Mouse (Mus musculus): ENCODE measurements at regions not wholly inside any gene's neighbourhood (a gene's known extent, or its start where the extent isn't known, plus 50 kb on each side); places are given as distances from the start of the nearest gene placed in this dataset.

DNA sequence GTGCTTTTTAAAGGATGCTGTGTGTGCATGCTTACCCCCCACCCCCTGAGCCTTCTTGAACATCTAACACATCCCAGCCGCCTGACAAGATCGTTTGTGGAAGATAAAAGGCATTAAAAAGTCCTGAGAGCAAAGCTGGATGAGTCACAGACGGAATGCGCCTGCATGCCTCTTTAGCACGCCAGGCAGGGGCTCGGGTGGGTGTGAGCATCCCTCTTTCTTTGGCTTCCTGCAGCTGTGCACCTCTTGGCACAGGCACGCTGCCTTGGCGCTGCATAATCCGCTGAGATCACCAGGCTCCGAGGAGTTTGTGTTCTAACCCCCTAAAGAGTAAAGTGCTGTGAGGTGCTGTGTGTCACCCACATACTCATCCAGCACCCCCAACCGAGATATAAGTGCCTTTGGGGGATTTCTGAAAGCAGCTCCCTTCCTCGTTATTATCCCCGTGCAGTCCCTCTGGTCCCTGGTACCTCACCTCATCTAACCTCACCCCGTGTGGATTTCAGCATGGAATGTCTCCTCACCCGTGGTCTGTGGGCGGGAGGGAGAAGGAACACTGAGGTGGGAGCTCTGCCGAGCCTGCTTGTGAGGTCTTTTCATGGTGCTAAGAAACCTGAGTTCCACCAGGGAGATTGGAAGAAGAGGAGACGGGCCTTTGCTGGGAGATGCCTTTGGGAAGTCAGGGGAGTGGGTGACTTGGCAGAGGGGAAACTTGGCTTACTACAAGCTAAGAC lies 117.8 kb upstream of the Topaz1 start:
- H3K36me3 ChIP-seq: no peaks in the 10 kb centered on the region
- H3K9ac ChIP-seq: no peak overlapping the region
- H3K27me3 ChIP-seq (replicated peaks): peaks cover 42% of the 10 kb centered on the region
- WGBS: 14% methylated on average over 18 of the region's 18 CpGs
- H3K27ac ChIP-seq (ENCODE audit: poor library complexity, severe bottlenecking): no peak overlapping the region
- ATAC-seq (ENCODE audit: insufficient number of reproducible peaks, low FRiP score): no peak
- H3K9me3 ChIP-seq (replicated peaks): no peaks in the 10 kb centered on the region
- no peaks in the 10 kb centered on the region for H3K4me1 ChIP-seq (replicated peaks)
- H3K4me3 ChIP-seq: no peak overlapping the region
- H3K4me2 ChIP-seq: no peak overlapping the region

DNA sequence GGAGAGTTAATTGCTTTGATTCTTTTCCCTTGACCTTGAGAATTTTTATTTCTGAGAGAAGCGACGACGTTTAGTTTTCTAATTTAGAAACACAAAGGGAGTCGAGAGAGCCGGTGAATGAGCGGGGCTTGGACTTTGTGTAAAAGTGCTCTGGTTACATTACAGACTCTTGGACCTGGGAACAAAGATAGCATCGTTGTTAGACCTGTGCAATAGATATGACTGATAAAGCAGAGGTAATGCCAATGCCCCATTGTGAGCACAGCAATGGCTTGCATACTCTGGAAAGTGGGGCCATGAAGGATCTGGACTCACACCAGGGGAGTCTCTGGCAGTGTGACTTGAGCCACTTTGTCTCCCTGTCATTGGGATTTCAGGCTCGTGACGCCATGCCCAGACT lies 115.4 kb upstream of the Topaz1 start:
- WGBS: 70% methylated on average over 9 of the region's 9 CpGs
- no peak for ATAC-seq (ENCODE audit: insufficient number of reproducible peaks, low FRiP score)
- no peaks in the 10 kb centered on the region for H3K9me3 ChIP-seq (replicated peaks)
- no peaks in the 10 kb centered on the region for H3K4me1 ChIP-seq (replicated peaks)
- H3K27me3 ChIP-seq (replicated peaks): peaks cover 40% of the 10 kb centered on the region
- no peak overlapping the region for H3K4me2 ChIP-seq
- no peak overlapping the region for H3K9ac ChIP-seq
- no peaks in the 10 kb centered on the region for H3K36me3 ChIP-seq
- H3K4me3 ChIP-seq: no peak overlapping the region
- H3K27ac ChIP-seq (ENCODE audit: poor library complexity, severe bottlenecking): no peak overlapping the region

DNA sequence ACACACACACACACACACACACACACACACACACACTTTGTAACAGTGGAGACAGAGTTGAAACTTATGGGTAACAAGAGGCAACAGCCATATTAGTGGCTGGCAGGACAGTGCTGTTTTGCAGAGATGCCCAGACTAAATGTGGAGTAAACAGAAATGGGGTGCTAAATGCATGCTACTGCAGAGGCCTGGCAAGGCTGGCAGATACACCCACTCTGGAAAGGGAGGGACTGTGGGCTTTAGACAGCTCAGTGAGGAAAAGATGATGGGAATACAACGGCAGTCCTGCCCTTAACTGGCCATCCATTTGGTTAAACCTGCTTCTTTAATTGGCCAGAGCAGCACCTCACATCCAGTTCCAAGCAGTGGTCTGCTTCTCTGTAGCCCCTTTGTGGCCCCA lies 113.7 kb upstream of the Topaz1 start:
- ATAC-seq (ENCODE audit: insufficient number of reproducible peaks, low FRiP score): no peak
- H3K4me1 ChIP-seq (replicated peaks): no peaks in the 10 kb centered on the region
- H3K27ac ChIP-seq (ENCODE audit: poor library complexity, severe bottlenecking): no peak overlapping the region
- H3K27me3 ChIP-seq (replicated peaks): peaks cover 34% of the 10 kb centered on the region
- H3K4me2 ChIP-seq: no peak overlapping the region
- WGBS: 80% methylated on average over 1 of the region's 1 CpGs
- H3K9ac ChIP-seq: no peak overlapping the region
- H3K9me3 ChIP-seq (replicated peaks): no peaks in the 10 kb centered on the region
- H3K36me3 ChIP-seq: no peaks in the 10 kb centered on the region
- no peak overlapping the region for H3K4me3 ChIP-seq

DNA sequence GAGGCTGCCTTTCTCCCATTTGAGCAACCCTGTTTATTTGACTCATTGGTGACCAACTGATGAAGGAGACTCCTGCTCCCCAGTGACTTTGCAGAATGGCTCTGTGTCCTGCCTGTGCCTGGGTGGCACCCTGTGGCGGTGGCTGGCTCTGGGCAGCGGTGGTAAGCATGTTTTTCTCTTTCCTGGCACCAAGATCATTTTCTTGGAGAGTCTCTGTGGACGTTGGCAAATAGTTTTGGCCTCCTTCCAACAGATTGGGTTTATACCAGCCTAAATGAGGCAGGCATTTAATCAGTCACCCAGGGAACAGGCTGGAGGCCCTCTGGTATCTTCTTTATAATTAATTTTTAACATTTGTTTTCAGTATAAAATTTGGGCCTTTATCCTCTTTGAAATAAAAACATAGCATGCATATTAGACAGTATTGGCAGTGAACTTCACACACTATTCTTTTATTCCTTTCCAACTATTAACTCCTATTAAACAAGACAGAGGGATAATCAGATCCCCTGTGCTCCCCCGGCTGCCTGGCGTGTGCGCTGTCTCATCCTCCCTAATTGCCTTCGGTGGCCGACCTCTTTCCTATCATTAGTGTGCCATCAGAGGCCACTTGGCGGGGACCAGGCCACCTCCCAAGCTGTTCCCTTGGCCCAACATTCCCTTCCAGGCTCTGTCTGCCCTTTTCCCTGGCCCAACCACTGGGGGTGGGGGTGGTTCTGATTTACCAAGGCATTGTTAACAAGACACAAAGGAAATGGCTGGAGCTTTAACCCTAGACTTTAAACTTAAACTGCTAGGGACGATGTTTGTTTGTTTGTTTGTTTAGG lies 111.8 kb upstream of the Topaz1 start:
- no peak for ATAC-seq (ENCODE audit: insufficient number of reproducible peaks, low FRiP score)
- Histone ChIP-seq H3K4me3 (no peak overlapping the region), H3K9me3 (replicated peaks) (no peaks in the 10 kb centered on the region), H3K27me3 (replicated peaks) (peaks cover 20% of the 10 kb centered on the region), H3K4me2 (no peak overlapping the region), H3K9ac (no peak overlapping the region), H3K36me3 (no peaks in the 10 kb centered on the region), H3K27ac (ENCODE audit: poor library complexity, severe bottlenecking) (no peak overlapping the region), H3K4me1 (replicated peaks) (no peaks in the 10 kb centered on the region)
- WGBS: 55% methylated on average over 10 of the region's 10 CpGs

DNA sequence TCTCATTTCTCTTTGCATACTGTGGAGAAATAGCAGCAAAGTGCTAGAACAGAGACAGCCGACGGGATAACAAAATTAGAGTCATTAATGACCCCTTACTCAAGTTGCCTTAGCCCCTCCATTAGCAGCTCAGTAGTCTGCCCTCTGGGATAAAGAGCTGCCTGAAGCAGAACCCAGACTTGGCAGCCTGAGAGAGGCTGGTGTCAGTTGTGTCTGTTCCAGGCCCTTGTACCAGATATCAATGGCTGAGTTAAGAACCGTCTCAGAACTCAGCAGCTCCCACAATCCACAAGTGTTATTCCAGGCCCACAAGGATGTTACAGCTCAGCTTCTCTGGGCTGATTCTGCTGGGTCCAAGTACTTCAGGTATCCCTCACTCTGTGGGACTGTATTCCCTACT lies 109.6 kb upstream of the Topaz1 start:
- H3K27me3 ChIP-seq (replicated peaks): 0 out of 2 replicates have a peak, but pooled peaks cover 9% of the 10 kb centered on the region
- H3K9me3 ChIP-seq (replicated peaks): no peaks in the 10 kb centered on the region
- no peaks in the 10 kb centered on the region for H3K4me1 ChIP-seq (replicated peaks)
- ATAC-seq (ENCODE audit: insufficient number of reproducible peaks, low FRiP score): no peak
- H3K4me3 ChIP-seq: no peak overlapping the region
- no peaks in the 10 kb centered on the region for H3K36me3 ChIP-seq
- H3K9ac ChIP-seq: no peak overlapping the region
- no peak overlapping the region for H3K27ac ChIP-seq (ENCODE audit: poor library complexity, severe bottlenecking)
- H3K4me2 ChIP-seq: no peak overlapping the region
- WGBS: 46% methylated on average over 3 of the region's 3 CpGs

DNA sequence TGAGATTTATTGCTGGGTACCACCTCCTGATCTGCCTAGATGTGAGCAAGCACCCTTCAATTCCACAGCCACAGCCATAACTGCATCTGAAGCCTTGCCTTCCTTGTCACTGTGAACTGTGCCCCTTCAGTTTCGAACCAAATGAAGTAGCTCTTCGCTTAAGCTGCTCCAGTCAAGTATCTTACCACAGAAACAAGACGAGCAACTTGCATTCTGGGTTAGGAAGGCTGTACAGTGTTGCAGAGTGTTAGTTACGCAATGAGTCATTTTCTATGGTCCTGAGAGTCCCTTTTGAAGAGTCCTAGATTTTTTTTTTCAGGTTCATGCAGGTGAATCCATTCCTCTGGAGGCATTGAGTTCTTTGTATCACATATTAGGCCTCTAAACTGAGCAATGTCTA lies 107.9 kb upstream of the Topaz1 start:
- no peak overlapping the region for H3K4me2 ChIP-seq
- no peak overlapping the region for H3K27ac ChIP-seq (ENCODE audit: poor library complexity, severe bottlenecking)
- H3K9ac ChIP-seq: no peak overlapping the region
- WGBS: 81% methylated on average over 4 of the region's 4 CpGs
- no peak for ATAC-seq (ENCODE audit: insufficient number of reproducible peaks, low FRiP score)
- H3K4me1 ChIP-seq (replicated peaks): no peaks in the 10 kb centered on the region
- peaks cover 13% of the 10 kb centered on the region; the same call in 1 of the 2 replicates for H3K27me3 ChIP-seq (replicated peaks)
- H3K36me3 ChIP-seq: no peaks in the 10 kb centered on the region
- no peak overlapping the region for H3K4me3 ChIP-seq
- H3K9me3 ChIP-seq (replicated peaks): no peaks in the 10 kb centered on the region

DNA sequence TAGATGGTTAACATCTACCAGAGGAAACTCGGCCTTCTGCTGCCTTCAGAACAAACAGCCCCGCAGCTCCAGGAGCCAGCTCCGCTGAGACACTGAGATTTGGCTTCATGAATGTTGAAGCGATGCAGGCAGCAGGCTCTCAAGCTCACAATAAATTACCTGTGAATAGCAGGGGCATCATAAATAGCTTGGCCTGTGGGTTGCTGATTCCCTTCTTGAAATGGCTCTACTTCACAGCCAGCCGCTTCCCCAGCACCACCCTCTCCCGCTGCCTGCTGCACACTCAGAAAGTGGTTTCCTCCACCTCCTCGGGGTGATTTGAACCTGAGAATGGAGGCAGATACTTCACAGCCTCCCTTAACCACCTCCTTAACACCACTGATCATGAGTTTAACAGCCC lies 104.2 kb upstream of the Topaz1 start:
- H3K4me3 ChIP-seq: no peak overlapping the region
- WGBS: 51% methylated on average over 7 of the region's 7 CpGs
- H3K9me3 ChIP-seq (replicated peaks): no peaks in the 10 kb centered on the region
- H3K4me2 ChIP-seq: no peak overlapping the region
- no peaks in the 10 kb centered on the region for H3K4me1 ChIP-seq (replicated peaks)
- H3K36me3 ChIP-seq: no peaks in the 10 kb centered on the region
- peaks cover 16% of the 10 kb centered on the region for H3K27me3 ChIP-seq (replicated peaks)
- H3K9ac ChIP-seq: no peak overlapping the region
- no peak overlapping the region for H3K27ac ChIP-seq (ENCODE audit: poor library complexity, severe bottlenecking)
- ATAC-seq (ENCODE audit: insufficient number of reproducible peaks, low FRiP score): no peak

DNA sequence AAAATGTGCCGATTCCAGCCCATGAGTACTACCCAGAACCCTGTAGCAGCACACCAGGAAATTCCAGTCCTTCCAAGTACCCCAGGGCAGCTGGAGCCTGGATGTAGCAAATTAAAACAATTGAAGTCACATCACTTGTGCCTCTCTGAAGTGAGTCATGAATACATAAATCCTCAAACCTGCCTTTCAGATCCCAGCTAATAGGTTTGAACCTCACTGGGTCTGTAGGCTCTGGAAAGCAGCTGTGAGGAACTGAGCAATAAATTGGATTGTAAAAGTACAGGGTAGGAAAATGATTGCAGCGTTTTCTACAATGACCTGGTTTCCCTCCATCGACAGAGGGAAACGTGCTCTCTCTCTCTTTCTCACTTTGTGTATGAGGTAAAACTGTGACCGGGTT lies 101.6 kb upstream of the Topaz1 start:
- no peak for ATAC-seq (ENCODE audit: insufficient number of reproducible peaks, low FRiP score)
- Histone ChIP-seq H3K36me3 (no peaks in the 10 kb centered on the region), H3K4me1 (replicated peaks) (no peaks in the 10 kb centered on the region), H3K27me3 (replicated peaks) (peaks cover 15% of the 10 kb centered on the region), H3K4me2 (no peak overlapping the region), H3K9ac (no peak overlapping the region), H3K4me3 (no peak overlapping the region), H3K9me3 (replicated peaks) (no peaks in the 10 kb centered on the region), H3K27ac (ENCODE audit: poor library complexity, severe bottlenecking) (no peak overlapping the region)
- WGBS: 78% methylated on average over 5 of the region's 5 CpGs

DNA sequence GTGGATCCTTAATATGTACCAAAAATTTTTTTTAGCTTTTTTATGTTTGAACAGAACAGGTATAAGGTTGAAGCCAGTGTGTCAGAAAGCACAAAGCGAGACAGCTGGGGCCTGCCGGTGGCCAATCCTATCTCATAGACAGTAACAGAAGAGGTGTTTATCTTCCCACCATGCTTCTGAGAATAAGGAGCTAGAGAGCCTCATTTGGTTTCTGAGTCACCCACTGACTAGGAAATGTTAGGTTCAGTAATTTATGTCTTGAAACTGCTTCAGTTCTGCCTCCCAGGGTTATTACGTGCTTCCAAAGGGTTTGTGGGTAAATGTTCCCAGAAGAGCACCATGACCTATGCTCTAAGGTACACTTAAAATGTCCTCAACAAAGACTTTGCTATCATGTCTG lies 96.3 kb upstream of the Topaz1 start:
- H3K27me3 ChIP-seq (replicated peaks): no peaks in the 10 kb centered on the region; the same call in 1 of the 2 replicates
- no peak overlapping the region for H3K9ac ChIP-seq
- no peak overlapping the region for H3K4me3 ChIP-seq
- no peak overlapping the region for H3K4me2 ChIP-seq
- 86% methylated on average over 3 of the region's 3 CpGs for WGBS
- H3K9me3 ChIP-seq (replicated peaks): no peaks in the 10 kb centered on the region
- ATAC-seq (ENCODE audit: insufficient number of reproducible peaks, low FRiP score): no peak
- no peaks in the 10 kb centered on the region for H3K36me3 ChIP-seq
- H3K4me1 ChIP-seq (replicated peaks): no peaks in the 10 kb centered on the region
- no peak overlapping the region for H3K27ac ChIP-seq (ENCODE audit: poor library complexity, severe bottlenecking)

DNA sequence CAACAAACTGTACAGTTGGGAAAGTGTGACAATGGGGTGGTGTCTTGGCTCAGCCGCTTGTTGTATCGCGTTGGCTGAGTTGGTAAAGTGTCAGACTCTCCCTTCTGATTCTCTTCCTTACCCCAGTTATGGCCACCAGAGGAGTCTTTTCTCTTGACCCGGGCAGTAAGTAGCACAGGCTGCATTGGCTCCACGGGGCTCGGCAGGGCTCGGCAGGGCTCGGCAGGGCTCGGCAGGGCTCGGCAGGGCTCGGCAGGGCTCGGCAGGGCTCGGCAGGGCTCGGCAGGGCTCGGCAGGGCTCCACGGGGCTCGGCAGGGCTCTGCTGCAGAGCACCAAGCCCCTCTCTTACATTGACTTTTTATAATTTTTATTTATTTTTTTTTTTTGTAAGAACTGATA lies 91.6 kb upstream of the Topaz1 start:
- H3K27me3 ChIP-seq (replicated peaks): no peaks in the 10 kb centered on the region
- no peak overlapping the region for H3K27ac ChIP-seq (ENCODE audit: poor library complexity, severe bottlenecking)
- H3K9ac ChIP-seq: no peak overlapping the region
- no peak overlapping the region for H3K4me2 ChIP-seq
- H3K9me3 ChIP-seq (replicated peaks): no peaks in the 10 kb centered on the region
- no peaks in the 10 kb centered on the region for H3K36me3 ChIP-seq
- no peak for ATAC-seq (ENCODE audit: insufficient number of reproducible peaks, low FRiP score)
- 38% methylated on average over 17 of the region's 17 CpGs for WGBS
- no peak overlapping the region for H3K4me3 ChIP-seq
- H3K4me1 ChIP-seq (replicated peaks): 0 out of 2 replicates have a peak, but pooled peaks cover 9% of the 10 kb centered on the region

DNA sequence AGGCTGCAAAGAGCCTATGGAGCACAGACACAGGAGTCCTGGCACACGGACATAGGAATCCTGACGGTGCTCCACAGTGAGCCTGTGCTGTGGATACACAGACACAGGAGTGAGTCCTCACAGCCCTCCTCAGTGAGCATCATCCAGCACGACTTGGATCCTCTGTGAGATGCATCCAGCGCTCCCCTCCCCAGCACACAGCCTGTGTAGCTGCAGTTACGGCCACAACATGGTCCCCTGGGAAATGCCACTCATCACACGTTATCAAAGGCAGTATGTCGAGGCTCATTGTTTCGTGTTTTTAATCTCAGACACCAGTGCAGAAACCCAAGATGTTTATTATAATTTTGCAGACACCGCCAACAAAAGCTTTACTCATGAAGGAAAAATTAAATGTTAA lies 87.1 kb upstream of the Topaz1 start:
- H3K27me3 ChIP-seq (replicated peaks): no peaks in the 10 kb centered on the region
- no peak overlapping the region for H3K4me2 ChIP-seq
- ATAC-seq (ENCODE audit: insufficient number of reproducible peaks, low FRiP score): no peak
- no peak overlapping the region for H3K4me3 ChIP-seq
- no peaks in the 10 kb centered on the region for H3K9me3 ChIP-seq (replicated peaks)
- WGBS: 46% methylated on average over 9 of the region's 9 CpGs
- no peak overlapping the region for H3K27ac ChIP-seq (ENCODE audit: poor library complexity, severe bottlenecking)
- H3K9ac ChIP-seq: no peak overlapping the region
- H3K36me3 ChIP-seq: no peaks in the 10 kb centered on the region
- 0 out of 2 replicates have a peak, but pooled peaks cover 9% of the 10 kb centered on the region for H3K4me1 ChIP-seq (replicated peaks)
